Mouse (Mus musculus) thymus, adult 2 months (tissue): ENCODE results near the gene Olfr635. TPM values are rescaled to one million over a fixed set of nuclear protein-coding genes. Genes with fewer than 3 reads are reported as not detected.

ENCODE experiments used
- DNase-seq: peaks from one replicate; pipeline ENCODE4 v3.0.0; 2021
- H3K27ac ChIP-seq: fragments of 200-500 bp; 2 replicates; pipeline ENCODE4 v1.5.1; 2012; ENCODE audit warnings: low read length, control low read depth; ENCODE audit not compliant: control insufficient read depth, insufficient read depth
- H3K27me3 ChIP-seq: fragments of 200-500 bp; 2 replicates; pipeline ENCODE4 v1.6.1; 2012; ENCODE audit warnings: mild to moderate bottlenecking, low read length, moderate library complexity, mixed read lengths; ENCODE audit not compliant: control insufficient read depth, insufficient read depth
- H3K36me3 ChIP-seq: fragments of 200-500 bp; 2 replicates; pipeline ENCODE4 v1.6.1; 2012; ENCODE audit warnings: mild to moderate bottlenecking, low read length, moderate library complexity; ENCODE audit not compliant: control insufficient read depth, insufficient read depth
- H3K4me1 ChIP-seq: fragments of 200-500 bp; replicated peaks from 2 replicates; pipeline ENCODE4 v1.6.1; 2012; ENCODE audit warnings: low read length; ENCODE audit not compliant: control insufficient read depth, insufficient read depth
- H3K4me3 ChIP-seq: fragments of 200-500 bp; 2 replicates; pipeline ENCODE4 v1.5.1; 2012; ENCODE audit warnings: mild to moderate bottlenecking, low read length, control low read depth, moderate library complexity; ENCODE audit not compliant: control insufficient read depth, insufficient read depth
- CTCF ChIP-seq: fragments of 200-500 bp; IDR thresholded peaks from 2 replicates; pipeline ENCODE4 v1.5.1; 2012; ENCODE audit warnings: mild to moderate bottlenecking, control low read depth, low read length, moderate library complexity, borderline replicate concordance; ENCODE audit not compliant: control insufficient read depth, poor library complexity, insufficient read depth; ENCODE audit errors: extremely low read depth
- POLR2A ChIP-seq: fragments of 200-500 bp; IDR thresholded peaks from 2 replicates; pipeline ENCODE4 v1.6.1; 2012; ENCODE audit warnings: mild to moderate bottlenecking, low read length, control low read depth, moderate library complexity; ENCODE audit not compliant: control insufficient read depth, poor library complexity, insufficient read depth; ENCODE audit errors: extremely low read depth
- WGBS: fragments of 180-500 bp; shearing (Covaris S2); methylation state at CpG from one replicate; pipeline ENCODE4 v1.1.7; 2018; 5-methylcytosine and 5-hydroxymethylcytosine counted together
- polyA plus RNA-seq: library from polyadenylated mRNA; depleted of rRNA; stranded (reverse); fragments of >200 nt; gene quantifications from 2 replicates; pipeline ENCODE4 v1.2.3, GENCODE M21; 2012

Olfr635 gene
- polyA plus RNA-seq, 1 experiment, result not detected

DNA sequence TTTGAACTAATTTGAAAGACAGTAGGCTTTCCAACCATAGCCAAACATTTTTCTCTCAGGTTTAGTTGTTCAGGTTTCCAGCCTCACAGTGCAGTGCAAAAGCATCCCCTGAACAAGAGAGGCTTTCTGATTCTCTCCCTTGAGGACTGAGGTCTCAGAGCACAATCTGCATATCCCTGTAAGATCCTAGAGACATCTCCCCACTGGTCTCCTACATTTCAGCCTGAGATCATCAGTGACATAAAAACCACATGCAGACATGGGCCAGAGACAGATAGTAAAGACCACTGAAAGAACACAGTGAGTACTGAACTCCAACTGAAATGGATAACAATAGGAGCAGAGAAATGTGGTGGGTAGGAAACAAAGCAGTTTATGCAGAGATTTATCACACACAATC is 27.5 kb downstream of the Olfr635 start, which contains the start of gene Olfr638:
TSS of gene Olfr638 (plus strand) at position 301 of the 400 bp plus-strand sequence.
- Histone ChIP-seq H3K36me3 (no peaks in the 10 kb centered on the region), H3K4me1 (no peaks in the 10 kb centered on the region), H3K4me3 (no peak within 1 kb of the TSS), H3K27me3 (no peaks in the 10 kb centered on the region), H3K27ac (no peak within 1 kb of the TSS)
- no peak for DNase-seq
- TF ChIP-seq CTCF (no peak), POLR2A (no peak)

DNA sequence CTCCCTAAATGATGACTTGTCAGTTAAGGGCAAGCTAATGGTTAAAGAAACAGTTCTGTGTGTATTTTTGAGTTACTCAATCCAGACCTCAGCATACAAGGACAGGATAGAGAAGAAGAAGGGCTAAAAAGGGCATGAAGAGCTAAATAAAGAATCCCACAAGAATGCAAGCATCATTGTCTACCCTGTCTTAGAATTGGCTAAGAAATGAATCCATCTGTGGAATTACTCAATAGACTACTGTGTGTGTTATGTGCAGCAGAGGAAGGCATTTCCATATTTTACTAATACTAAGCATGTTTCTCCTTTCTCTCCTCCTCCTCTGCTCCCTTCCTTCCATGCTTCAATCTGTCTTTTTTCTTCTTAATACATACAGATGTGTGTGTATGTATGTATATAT is 28.2 kb downstream of the Olfr635 start:
- Histone ChIP-seq H3K4me3 (no peak overlapping the region), H3K36me3 (no peaks in the 10 kb centered on the region), H3K27me3 (no peaks in the 10 kb centered on the region), H3K27ac (no peak overlapping the region), H3K4me1 (no peaks in the 10 kb centered on the region)
- no peak for DNase-seq
- TF ChIP-seq POLR2A (no peak), CTCF (no peak)

DNA sequence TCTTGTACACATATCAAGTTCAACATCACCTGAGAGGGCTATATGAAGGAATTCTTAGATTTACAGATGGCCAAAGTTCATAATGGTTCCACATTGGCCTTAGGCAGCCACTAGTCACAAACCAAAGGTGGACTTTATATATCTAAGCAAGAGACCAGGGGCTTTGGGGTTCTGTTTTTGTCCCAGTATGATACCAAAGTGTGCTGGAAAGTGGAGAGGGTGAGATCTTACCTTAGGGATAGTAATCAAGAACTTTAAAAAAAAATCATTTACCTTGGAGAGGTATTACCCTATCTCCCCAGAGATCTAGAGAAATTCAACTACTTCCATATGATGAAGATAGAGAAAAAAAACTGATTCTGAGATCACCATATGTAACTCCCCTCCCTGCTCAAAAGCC is 46.3 kb downstream of the Olfr635 start, which contains the start of gene Olfr639:
TSS of gene Olfr639 (minus strand) at position 101 of the 400 bp plus-strand sequence.
- H3K27me3 ChIP-seq, result no peaks in the 10 kb centered on the region
- H3K4me1 ChIP-seq, result no peaks in the 10 kb centered on the region
- H3K27ac ChIP-seq, result no peak within 1 kb of the TSS
- no peak within 1 kb of the TSS for H3K4me3 ChIP-seq
- no peaks in the 10 kb centered on the region for H3K36me3 ChIP-seq
- TF ChIP-seq POLR2A (no peak), CTCF (no peak)
- no peak for DNase-seq

DNA sequence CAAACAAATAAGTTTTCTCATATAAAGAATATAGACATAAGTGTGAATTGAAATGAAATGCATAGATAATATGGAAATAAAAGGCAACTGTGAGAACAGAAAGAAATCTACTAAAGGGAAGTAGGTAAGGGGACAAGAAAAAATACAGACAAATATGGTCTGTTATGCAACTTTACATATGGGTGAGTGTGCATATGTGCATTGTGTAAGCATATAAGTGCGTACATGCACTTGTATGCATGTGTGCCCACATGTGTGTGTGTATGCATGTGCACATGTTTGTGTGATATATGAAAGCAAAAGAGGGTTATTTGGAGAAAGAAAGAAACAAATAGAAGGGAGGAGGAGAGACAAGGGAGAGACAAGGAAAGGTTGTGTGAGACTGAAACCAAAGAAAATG is 48.0 kb downstream of the Olfr635 start:
- TF ChIP-seq CTCF, result no peak
- no peak for TF ChIP-seq POLR2A
- Histone ChIP-seq H3K4me3 (no peak overlapping the region), H3K36me3 (no peaks in the 10 kb centered on the region), H3K27me3 (no peaks in the 10 kb centered on the region), H3K27ac (no peak overlapping the region), H3K4me1 (no peaks in the 10 kb centered on the region)
- 97% methylated on average over 1 of the region's 1 CpGs for WGBS
- no peak for DNase-seq

DNA sequence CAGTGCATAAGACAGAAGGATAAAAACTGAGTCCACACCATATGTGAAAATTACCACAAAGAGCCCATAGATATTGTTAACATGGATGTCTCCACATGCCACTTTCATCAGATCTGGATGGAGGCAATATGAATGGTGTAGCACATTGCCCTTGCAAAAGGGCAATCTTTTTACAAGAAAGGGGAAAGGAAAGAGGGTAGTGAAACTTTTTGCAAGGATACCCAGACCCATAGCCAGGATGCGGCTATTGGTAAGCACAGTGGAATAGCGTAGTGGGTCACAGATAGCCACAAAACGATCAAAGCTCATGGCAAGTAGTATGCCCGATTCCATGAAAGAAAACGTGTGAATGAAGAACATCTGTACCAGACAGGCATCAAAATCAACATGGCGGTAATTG is 50.7 kb downstream of the Olfr635 start:
- Histone ChIP-seq H3K4me1 (no peaks in the 10 kb centered on the region), H3K4me3 (no peak overlapping the region), H3K36me3 (no peaks in the 10 kb centered on the region), H3K27ac (no peak overlapping the region), H3K27me3 (no peaks in the 10 kb centered on the region)
- no peak for TF ChIP-seq POLR2A
- WGBS, result 95% methylated on average over 6 of the region's 6 CpGs
- no peak for DNase-seq

DNA sequence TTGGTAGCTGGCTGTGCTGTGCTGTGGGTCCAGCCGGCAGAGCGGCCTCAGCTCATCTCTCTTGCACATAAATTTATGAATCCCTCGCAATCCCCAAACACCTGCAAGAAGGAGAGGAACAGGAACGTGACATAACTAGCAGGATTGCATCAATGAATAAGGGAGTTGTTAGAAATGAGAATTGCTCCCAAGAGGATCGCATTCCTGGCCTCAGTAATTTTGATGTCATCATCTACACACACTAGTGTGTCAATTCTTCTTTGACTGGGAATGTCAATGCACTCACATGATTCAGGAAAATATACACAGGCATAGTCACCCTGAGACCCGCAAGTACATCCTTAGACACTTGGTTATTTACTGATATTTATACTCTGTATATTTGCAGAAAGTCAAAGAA is 54.5 kb downstream of the Olfr635 start, which contains the start of gene Olfr640:
TSS of gene Olfr640 (minus strand) at position 101 of the 400 bp plus-strand sequence.
- no peaks in the 10 kb centered on the region for H3K36me3 ChIP-seq
- TF ChIP-seq POLR2A (no peak), CTCF (no peak)
- H3K27me3 ChIP-seq, result no peaks in the 10 kb centered on the region
- no peak within 1 kb of the TSS for H3K4me3 ChIP-seq
- DNase-seq, result no peak
- WGBS, result 95% methylated on average over 6 of the region's 6 CpGs
- H3K4me1 ChIP-seq, result no peaks in the 10 kb centered on the region
- H3K27ac ChIP-seq, result no peak within 1 kb of the TSS

DNA sequence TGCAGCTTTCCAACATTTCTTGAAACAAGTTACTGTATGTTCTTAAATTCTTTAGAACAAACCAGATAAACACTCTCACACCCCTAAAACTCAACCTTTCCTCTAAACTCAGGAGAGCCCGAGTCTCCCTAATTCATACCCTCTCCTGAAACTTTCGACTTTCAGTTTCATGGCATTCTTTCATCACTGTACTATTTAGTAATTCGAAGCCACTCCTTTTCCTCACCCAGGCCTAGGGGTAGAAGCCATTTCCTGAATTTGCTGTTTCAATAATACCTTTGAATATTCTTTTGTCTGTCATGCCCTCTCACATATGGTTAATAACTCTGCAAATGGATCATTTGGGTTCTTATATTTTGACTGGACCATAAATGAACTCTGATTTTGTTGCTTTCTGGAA is 56.0 kb downstream of the Olfr635 start:
- H3K27me3 ChIP-seq, result no peaks in the 10 kb centered on the region
- no peak overlapping the region for H3K4me3 ChIP-seq
- H3K27ac ChIP-seq, result no peak overlapping the region
- H3K36me3 ChIP-seq, result no peaks in the 10 kb centered on the region
- TF ChIP-seq CTCF (no peak), POLR2A (no peak)
- no peak for DNase-seq
- 91% methylated on average over 3 of the region's 3 CpGs for WGBS
- H3K4me1 ChIP-seq, result no peaks in the 10 kb centered on the region
